Mouse (Mus musculus): ENCODE measurements around the gene Rap1b. TPM values are rescaled to one million over a fixed set of nuclear protein-coding genes. Genes with fewer than 3 reads are reported as not detected.

The Rap1b gene
- polyA plus RNA-seq, 1 experiment from 2014 or later: 130 TPM

GRCm38 (mm10) chr10:117792141-117793091 is 53.4 kb downstream of the Rap1b start, which contains the start of gene Nup107:
TSS of gene Nup107 (minus strand) at chr10:117792705.
- WGBS: under 1% methylated on average over 75 of the region's 75 CpGs

GRCm38 (mm10) chr10:117791171-117791470 is 54.7 kb downstream of the Rap1b start:
- peak overlapping the region; percentile 85 for H3K4me2 ChIP-seq

More at GRCm38 (mm10) chr10:117792141-117793091, 53.4 kb downstream of the Rap1b start, which contains the start of gene Nup107:
- Histone ChIP-seq H3K9ac (peak within 1 kb of the TSS; percentile 80), H3K4me2 (peak within 1 kb of the TSS; percentile 85), H3K27me3 (no peaks in the 10 kb centered on the region), H3K4me3 (replicated peaks) (peak within 1 kb of the TSS; percentile 82), H3K36me3 (replicated peaks) (peaks cover 12% of the 10 kb centered on the region), H3K4me1 (peaks cover 16% of the 10 kb centered on the region), H3K27ac (peak within 1 kb of the TSS; percentile 69), H3K9me3 (peaks cover 3% of the 10 kb centered on the region; the same call in 1 of the 2 replicates)
- peak; percentile 99 for ATAC-seq (ENCODE audit: low FRiP score)

GRCm38 (mm10) chr10:117790421-117791170 is 55.2 kb downstream of the Rap1b start:
- ATAC-seq (ENCODE audit: low FRiP score): no peak
- Histone ChIP-seq H3K4me1 (peaks cover 16% of the 10 kb centered on the region), H3K4me3 (replicated peaks) (no peak overlapping the region), H3K9ac (no peak overlapping the region), H3K9me3 (no peaks in the 10 kb centered on the region), H3K4me2 (peak overlapping the region; percentile 85; the same call in 1 of the 2 replicates), H3K27ac (no peak overlapping the region), H3K27me3 (no peaks in the 10 kb centered on the region), H3K36me3 (replicated peaks) (peaks cover 30% of the 10 kb centered on the region)
- 95% methylated on average over 17 of the region's 17 CpGs for WGBS

More at GRCm38 (mm10) chr10:117791171-117791470, 54.7 kb downstream of the Rap1b start:
- Histone ChIP-seq H3K27ac (no peak overlapping the region), H3K36me3 (replicated peaks) (peaks cover 25% of the 10 kb centered on the region), H3K4me1 (peaks cover 16% of the 10 kb centered on the region), H3K27me3 (no peaks in the 10 kb centered on the region), H3K9ac (no peak overlapping the region), H3K9me3 (0 out of 2 replicates have a peak, but pooled peaks cover under 1% of the 10 kb centered on the region), H3K4me3 (replicated peaks) (peak overlapping the region; percentile 82)
- WGBS: 93% methylated on average over 2 of the region's 2 CpGs
- no peak for ATAC-seq (ENCODE audit: low FRiP score)

- H3K4me2 ChIP-seq: no peak overlapping the region
- ATAC-seq (ENCODE audit: low FRiP score): no peak
- no peak overlapping the region for H3K9ac ChIP-seq
- peaks cover 16% of the 10 kb centered on the region for H3K4me1 ChIP-seq
- H3K9me3 ChIP-seq: no peaks in the 10 kb centered on the region
- 85% methylated on average over 1 of the region's 1 CpGs for WGBS
- H3K36me3 ChIP-seq (replicated peaks): peaks cover 34% of the 10 kb centered on the region
- no peaks in the 10 kb centered on the region for H3K27me3 ChIP-seq
- no peak overlapping the region for H3K4me3 ChIP-seq (replicated peaks)
- no peak overlapping the region for H3K27ac ChIP-seq
These were observed 55.8 kb downstream of the Rap1b start for GRCm38 (mm10) chr10:117790011-117790410.

GRCm38 (mm10) chr10:117784646-117785045 is 61.2 kb downstream of the Rap1b start:
- no peak overlapping the region for H3K9ac ChIP-seq
- no peak for ATAC-seq (ENCODE audit: low FRiP score)
- H3K9me3 ChIP-seq: no peaks in the 10 kb centered on the region
- no peak overlapping the region for H3K4me3 ChIP-seq (replicated peaks)
- no peaks in the 10 kb centered on the region for H3K4me1 ChIP-seq
- WGBS: 94% methylated on average over 7 of the region's 7 CpGs
- H3K27me3 ChIP-seq: no peaks in the 10 kb centered on the region
- no peak overlapping the region for H3K4me2 ChIP-seq
- peaks cover 72% of the 10 kb centered on the region for H3K36me3 ChIP-seq (replicated peaks)
- no peak overlapping the region for H3K27ac ChIP-seq

GRCm38 (mm10) chr10:117783786-117784420 is 61.9 kb downstream of the Rap1b start:
- Histone ChIP-seq H3K4me3 (replicated peaks) (no peak overlapping the region), H3K36me3 (replicated peaks) (peaks cover 76% of the 10 kb centered on the region), H3K4me1 (no peaks in the 10 kb centered on the region), H3K9ac (no peak overlapping the region), H3K27ac (no peak overlapping the region), H3K4me2 (no peak overlapping the region), H3K27me3 (no peaks in the 10 kb centered on the region), H3K9me3 (no peaks in the 10 kb centered on the region)
- 95% methylated on average over 13 of the region's 13 CpGs for WGBS
- ATAC-seq (ENCODE audit: low FRiP score): no peak

GRCm38 (mm10) chr10:117782491-117783260 is 63.2 kb downstream of the Rap1b start:
- Histone ChIP-seq H3K4me3 (replicated peaks) (no peak overlapping the region), H3K9me3 (no peaks in the 10 kb centered on the region), H3K36me3 (replicated peaks) (peaks cover 84% of the 10 kb centered on the region), H3K9ac (no peak overlapping the region), H3K4me1 (no peaks in the 10 kb centered on the region), H3K27me3 (no peaks in the 10 kb centered on the region), H3K4me2 (no peak overlapping the region), H3K27ac (no peak overlapping the region)
- WGBS: 95% methylated on average over 14 of the region's 14 CpGs
- no peak for ATAC-seq (ENCODE audit: low FRiP score)

GRCm38 (mm10) chr10:117782056-117782455 is 63.8 kb downstream of the Rap1b start:
- Histone ChIP-seq H3K36me3 (replicated peaks) (peaks cover 82% of the 10 kb centered on the region), H3K27ac (no peak overlapping the region), H3K27me3 (no peaks in the 10 kb centered on the region), H3K4me3 (replicated peaks) (no peak overlapping the region), H3K9me3 (no peaks in the 10 kb centered on the region), H3K4me2 (no peak overlapping the region), H3K4me1 (no peaks in the 10 kb centered on the region), H3K9ac (no peak overlapping the region)
- ATAC-seq (ENCODE audit: low FRiP score): no peak
- 92% methylated on average over 2 of the region's 2 CpGs for WGBS

- H3K4me3 ChIP-seq (replicated peaks): no peak overlapping the region
These were observed 64.7 kb downstream of the Rap1b start for GRCm38 (mm10) chr10:117781021-117781725.

GRCm38 (mm10) chr10:117780306-117780911 is 65.4 kb downstream of the Rap1b start:
- Histone ChIP-seq H3K4me1 (no peaks in the 10 kb centered on the region), H3K4me3 (replicated peaks) (no peak overlapping the region), H3K4me2 (no peak overlapping the region), H3K27me3 (no peaks in the 10 kb centered on the region), H3K27ac (no peak overlapping the region), H3K9ac (no peak overlapping the region), H3K9me3 (no peaks in the 10 kb centered on the region), H3K36me3 (replicated peaks) (peaks cover 81% of the 10 kb centered on the region)
- WGBS: 91% methylated on average over 6 of the region's 6 CpGs
- ATAC-seq (ENCODE audit: low FRiP score): no peak

More at GRCm38 (mm10) chr10:117781021-117781725, 64.7 kb downstream of the Rap1b start:
- Histone ChIP-seq H3K36me3 (replicated peaks) (peaks cover 81% of the 10 kb centered on the region), H3K4me1 (no peaks in the 10 kb centered on the region), H3K4me2 (no peak overlapping the region), H3K9ac (no peak overlapping the region), H3K27ac (no peak overlapping the region), H3K9me3 (no peaks in the 10 kb centered on the region), H3K27me3 (no peaks in the 10 kb centered on the region)
- ATAC-seq (ENCODE audit: low FRiP score): no peak
- WGBS: 93% methylated on average over 17 of the region's 17 CpGs
